Mouse (Mus musculus) liver, embryonic 12.5 days (tissue): ENCODE measurements around the gene Car15. TPM values are rescaled to one million over a fixed set of nuclear protein-coding genes. Genes with fewer than 3 reads are reported as not detected.

Experiments
- ATAC-seq: fragments of 200-750 bp; cut with Nextera tagmentation; 2 replicates; pipeline ENCODE4 v1.8.0; 2017; ENCODE audit warnings: moderate number of reproducible peaks, mild to moderate bottlenecking, moderate library complexity
- H3K27ac ChIP-seq: fragments of 300-500 bp; sonication (generic); 2 replicates; pipeline ENCODE4 v1.5.1; 2016; ENCODE audit warnings: mild to moderate bottlenecking
- H3K27me3 ChIP-seq: fragments of 300-500 bp; sonication (generic); replicated peaks from 2 replicates; pipeline ENCODE4 v1.6.1; 2016; ENCODE audit warnings: mild to moderate bottlenecking, moderate library complexity
- H3K36me3 ChIP-seq: fragments of 300-500 bp; sonication (generic); 2 replicates; pipeline ENCODE4 v1.6.1; 2016; ENCODE audit warnings: mild to moderate bottlenecking, moderate library complexity
- H3K4me1 ChIP-seq: fragments of 300-500 bp; sonication (generic); 2 replicates; pipeline ENCODE4 v1.6.1; 2016
- H3K4me2 ChIP-seq: fragments of 300-500 bp; sonication (generic); 2 replicates; pipeline ENCODE4 v1.6.1; 2016; ENCODE audit warnings: mild to moderate bottlenecking, moderate library complexity
- H3K4me3 ChIP-seq: fragments of 300-500 bp; sonication (generic); 2 replicates; pipeline ENCODE4 v1.5.1; 2016; ENCODE audit warnings: mild to moderate bottlenecking, moderate library complexity
- H3K9ac ChIP-seq: fragments of 300-500 bp; sonication (generic); 2 replicates; pipeline ENCODE4 v1.6.1; 2016; ENCODE audit warnings: mild to moderate bottlenecking, moderate library complexity
- H3K9me3 ChIP-seq: fragments of 300-500 bp; sonication (generic); replicated peaks from 2 replicates; pipeline ENCODE4 v1.6.1; 2016; ENCODE audit warnings: mild to moderate bottlenecking, moderate library complexity
- WGBS: fragments of 180-500 bp; shearing (Covaris S2); methylation state at CpG from one replicate; pipeline ENCODE4 v1.1.7; 2016; ENCODE audit not compliant: insufficient replicate concordance; 5-methylcytosine and 5-hydroxymethylcytosine counted together
- polyA plus RNA-seq: library from polyadenylated mRNA; unstranded; fragments of >200 nt; fragmentation: Nextera tagmentation; extraction: Ambion mirVana; gene quantifications from 2 replicates; pipeline ENCODE4 v1.2.1, GENCODE M21; 2016

Gene Car15
- polyA plus RNA-seq, 1 experiment from 2014 or later: 0.58 TPM

DNA sequence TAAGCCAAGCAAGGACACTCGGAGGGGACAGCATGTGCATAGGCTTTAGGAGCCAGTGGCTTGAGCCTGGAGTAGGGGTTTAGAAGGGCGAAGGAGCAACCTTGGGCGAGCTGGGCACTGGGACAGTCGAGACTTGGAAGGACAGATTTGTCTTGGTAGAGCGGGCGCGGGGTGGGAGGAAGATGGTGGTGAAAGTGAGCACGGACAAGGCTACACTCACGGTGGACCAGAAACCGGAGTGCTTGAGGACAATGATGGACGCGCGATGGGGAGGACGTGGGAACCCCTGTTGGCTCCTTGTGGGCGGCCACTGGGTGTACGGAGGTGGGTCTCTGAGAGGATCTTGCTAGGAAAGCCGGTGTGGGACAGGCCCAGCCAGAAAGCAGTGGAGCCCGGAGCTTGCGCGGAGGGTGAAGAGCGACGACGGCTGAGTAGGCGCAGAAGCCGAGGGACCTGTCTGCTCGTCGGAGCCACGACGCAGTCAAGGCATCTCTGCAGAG, 40.3 kb downstream of the Car15 start:
- 0 out of 2 replicates have a peak, but pooled peaks have one; percentile 6 for ATAC-seq

DNA sequence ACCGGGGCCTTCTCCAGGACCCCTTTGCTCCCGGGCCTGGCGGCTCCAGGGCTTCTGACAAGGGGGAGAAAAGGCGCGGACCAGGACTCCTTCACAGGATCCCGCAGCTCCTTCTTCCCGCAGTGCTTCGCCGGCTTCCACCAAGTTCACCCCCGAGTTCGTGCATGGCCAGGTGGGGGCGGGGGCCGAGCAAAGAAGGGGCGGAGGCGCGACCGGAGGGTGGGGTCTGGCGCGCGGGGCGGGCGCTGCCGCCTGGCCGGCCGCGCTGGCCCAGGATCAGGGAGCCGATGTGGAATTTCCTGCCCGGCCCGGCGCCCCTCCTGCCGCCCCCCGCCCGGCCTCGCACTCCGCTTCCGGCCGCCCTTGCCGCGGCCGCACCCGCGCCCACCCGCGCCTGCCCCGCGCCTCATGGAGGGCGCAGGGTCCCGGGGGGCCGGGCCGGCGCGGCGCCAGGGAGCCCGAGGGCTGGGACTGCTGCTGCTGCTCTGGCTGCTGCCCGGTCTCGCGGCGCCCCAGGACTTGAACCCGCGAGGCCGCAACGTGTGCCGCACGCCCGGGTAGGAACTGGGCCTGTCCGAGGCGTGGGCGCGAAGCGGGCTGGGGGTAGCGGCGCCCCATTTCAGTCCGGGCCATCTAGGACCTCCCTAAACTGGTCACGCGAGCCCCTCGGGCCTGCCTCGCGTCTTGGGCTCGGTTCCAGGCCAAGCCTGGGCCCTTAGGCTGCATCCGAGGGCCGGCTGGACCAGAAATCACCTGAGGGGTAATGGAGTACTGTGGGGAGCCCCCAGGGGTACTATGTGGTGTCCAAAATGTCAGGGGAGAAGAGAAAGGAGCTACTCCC, 41.0 kb downstream of the Car15 start, which contains the start of gene Scarf2:
Gene Scarf2 (plus strand): TSS at position 312 of the 841 bp plus-strand sequence.
- peak within 1 kb of the TSS; percentile 55 for H3K9ac ChIP-seq
- peak within 1 kb of the TSS; percentile 36 for H3K27ac ChIP-seq
- peaks cover 14% of the 10 kb centered on the region for H3K36me3 ChIP-seq
- peak within 1 kb of the TSS; percentile 60 for H3K4me2 ChIP-seq
- 3% methylated on average over 79 of the region's 81 CpGs for WGBS
- no peaks in the 10 kb centered on the region for H3K9me3 ChIP-seq
- H3K4me3 ChIP-seq: peak within 1 kb of the TSS; percentile 52
- peak; percentile 19; the same call in 1 of the 2 replicates for ATAC-seq
- peaks cover 10% of the 10 kb centered on the region for H3K4me1 ChIP-seq
- H3K27me3 ChIP-seq: peaks cover 84% of the 10 kb centered on the region

More for the DNA sequence above, 40.3 kb downstream of the Car15 start:
- 7% methylated on average over 29 of the region's 29 CpGs for WGBS
- Histone ChIP-seq H3K27ac (peak overlapping the region; percentile 36; the same call in 1 of the 2 replicates), H3K27me3 (peaks cover 91% of the 10 kb centered on the region), H3K36me3 (peaks cover 7% of the 10 kb centered on the region; the same call in 1 of the 2 replicates), H3K9me3 (no peaks in the 10 kb centered on the region), H3K4me2 (peak overlapping the region; percentile 60), H3K4me1 (peaks cover 15% of the 10 kb centered on the region), H3K9ac (peak overlapping the region; percentile 55), H3K4me3 (peak overlapping the region; percentile 52)

DNA sequence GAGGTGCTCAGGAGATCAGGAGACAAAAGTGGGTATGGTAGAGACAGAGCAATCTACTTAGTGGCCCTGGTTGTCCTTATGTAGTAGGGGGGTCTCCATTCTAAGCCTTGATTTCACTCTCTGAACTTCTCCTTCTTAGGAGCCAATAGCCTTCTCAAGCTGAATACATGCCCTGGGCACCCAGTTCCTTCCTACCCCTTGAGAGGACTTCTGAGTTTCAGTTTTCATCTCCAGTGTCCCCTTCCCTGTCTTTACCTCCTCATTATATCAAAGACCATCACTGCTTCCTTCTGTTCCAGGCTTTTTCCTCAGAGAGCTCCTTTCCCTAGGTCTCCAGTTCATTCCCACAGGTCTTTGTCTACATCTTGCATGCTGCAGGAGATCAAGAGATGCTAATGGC, 41.6 kb downstream of the Car15 start:
- Histone ChIP-seq H3K9ac (no peak overlapping the region), H3K4me2 (peak overlapping the region; percentile 60), H3K36me3 (peaks cover 21% of the 10 kb centered on the region), H3K4me1 (peaks cover 10% of the 10 kb centered on the region), H3K9me3 (no peaks in the 10 kb centered on the region), H3K27ac (no peak overlapping the region), H3K4me3 (peak overlapping the region; percentile 52), H3K27me3 (peaks cover 77% of the 10 kb centered on the region)
- no peak for ATAC-seq

DNA sequence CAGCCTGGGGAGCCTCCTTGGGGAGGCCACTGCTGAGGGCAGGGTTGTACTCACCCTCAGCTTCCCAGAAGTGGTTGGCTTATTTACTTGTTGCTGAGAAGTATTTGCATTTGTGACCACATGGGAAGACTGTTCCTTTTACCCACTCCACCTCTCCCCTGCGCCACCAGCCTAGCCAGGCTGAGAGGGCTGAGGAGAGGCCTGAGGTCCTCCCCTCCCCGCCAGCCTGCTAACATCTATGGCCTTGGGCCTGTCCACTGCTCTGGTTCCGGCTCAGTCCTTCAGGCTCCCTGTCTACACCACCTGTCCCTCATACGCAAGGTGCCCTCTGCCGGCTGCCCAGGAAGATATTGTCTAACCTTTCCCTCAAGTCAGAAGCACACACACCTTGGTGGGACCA, 42.5 kb downstream of the Car15 start:
- Histone ChIP-seq H3K9ac (no peak overlapping the region), H3K4me1 (peaks cover 10% of the 10 kb centered on the region), H3K9me3 (no peaks in the 10 kb centered on the region), H3K36me3 (peaks cover 29% of the 10 kb centered on the region), H3K4me3 (no peak overlapping the region), H3K4me2 (no peak overlapping the region), H3K27ac (no peak overlapping the region), H3K27me3 (peaks cover 69% of the 10 kb centered on the region)
- 52% methylated on average over 5 of the region's 5 CpGs for WGBS
- 0 out of 2 replicates have a peak, but pooled peaks have one; percentile 27 for ATAC-seq

DNA sequence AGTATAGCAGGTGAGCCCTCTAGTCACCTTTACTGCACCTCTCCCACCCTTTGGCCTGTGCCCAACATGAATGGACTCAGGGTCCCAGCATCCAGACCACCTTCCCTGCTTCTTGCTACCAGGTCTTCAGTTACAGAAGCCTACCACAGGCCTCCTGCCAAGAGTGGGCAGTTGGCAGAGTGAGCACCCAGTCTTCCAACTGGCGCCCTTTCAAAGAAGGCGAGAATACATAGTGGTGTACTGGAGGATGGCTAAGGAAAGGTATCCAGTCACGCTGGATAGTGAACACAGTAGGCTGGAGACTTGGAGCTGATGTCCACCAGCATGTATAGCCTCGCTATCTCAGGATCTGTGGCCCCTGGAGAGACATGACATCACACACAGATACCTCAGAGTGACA, 44.1 kb downstream of the Car15 start:
- H3K4me2 ChIP-seq: no peak overlapping the region
- no peak overlapping the region for H3K9ac ChIP-seq
- 74% methylated on average over 4 of the region's 4 CpGs for WGBS
- H3K27ac ChIP-seq: no peak overlapping the region
- peaks cover 53% of the 10 kb centered on the region for H3K27me3 ChIP-seq
- no peak for ATAC-seq
- H3K9me3 ChIP-seq: no peaks in the 10 kb centered on the region
- peaks cover 45% of the 10 kb centered on the region for H3K36me3 ChIP-seq
- H3K4me3 ChIP-seq: no peak overlapping the region
- peaks cover 10% of the 10 kb centered on the region for H3K4me1 ChIP-seq

DNA sequence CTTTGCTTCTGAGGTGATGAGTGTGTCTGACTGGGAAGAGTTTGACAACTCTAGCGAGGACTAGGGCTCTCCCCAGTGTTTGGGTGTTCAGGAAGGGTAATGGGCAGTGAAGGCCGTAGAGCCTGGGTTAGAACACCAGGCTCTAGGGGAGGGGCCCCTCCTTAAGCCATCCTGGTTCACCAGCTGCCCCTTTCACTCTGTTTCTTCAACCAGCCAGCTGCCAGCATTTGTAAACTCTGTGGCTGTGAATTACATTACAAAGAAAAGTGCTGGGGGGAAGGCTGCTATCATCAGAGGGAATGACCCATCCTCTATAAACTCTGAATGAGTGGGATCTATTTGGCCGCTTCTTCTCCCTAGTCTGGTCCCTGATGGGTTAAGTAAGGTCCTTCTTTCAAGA, 45.4 kb downstream of the Car15 start:
- WGBS: 74% methylated on average over 3 of the region's 3 CpGs
- peaks cover 10% of the 10 kb centered on the region for H3K4me1 ChIP-seq
- H3K27ac ChIP-seq: no peak overlapping the region
- no peak for ATAC-seq
- no peaks in the 10 kb centered on the region for H3K9me3 ChIP-seq
- H3K36me3 ChIP-seq: peaks cover 57% of the 10 kb centered on the region
- no peak overlapping the region for H3K4me2 ChIP-seq
- H3K9ac ChIP-seq: no peak overlapping the region
- H3K4me3 ChIP-seq: no peak overlapping the region
- H3K27me3 ChIP-seq: peaks cover 39% of the 10 kb centered on the region

DNA sequence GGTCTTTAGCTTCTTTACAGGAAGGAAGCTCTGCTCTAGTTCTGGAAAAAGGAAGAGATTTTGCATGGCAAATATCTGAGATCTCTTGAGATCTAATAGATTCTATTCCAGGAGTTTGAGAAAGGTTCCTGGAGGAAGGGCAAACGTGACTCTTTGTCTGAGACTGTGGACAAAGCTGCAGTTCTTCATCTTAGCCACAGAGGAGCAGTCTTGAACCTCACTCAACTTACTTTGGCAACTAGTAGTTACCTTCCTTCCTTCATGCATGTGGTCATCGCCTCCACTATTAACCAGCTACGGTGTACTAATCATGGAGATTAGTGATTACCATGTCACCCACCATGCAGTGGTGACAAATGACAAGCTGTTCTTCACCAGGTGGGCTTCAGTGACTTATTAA, 52.8 kb downstream of the Car15 start:
- peaks cover 69% of the 10 kb centered on the region for H3K36me3 ChIP-seq
- no peak overlapping the region for H3K9ac ChIP-seq
- no peak overlapping the region for H3K4me2 ChIP-seq
- no peak overlapping the region for H3K27ac ChIP-seq
- H3K4me1 ChIP-seq: no peaks in the 10 kb centered on the region
- WGBS: 69% methylated on average over 3 of the region's 3 CpGs
- no peak for ATAC-seq
- no peak overlapping the region for H3K4me3 ChIP-seq
- no peaks in the 10 kb centered on the region for H3K27me3 ChIP-seq
- no peaks in the 10 kb centered on the region for H3K9me3 ChIP-seq

Other genes with a start within 250 kb of the Car15 start
- 31.3 and 31.8 TPM in 2 replicates for gene Smpd4, start 219.0 kb downstream of the Car15 start, polyA plus RNA-seq
- 3.0 and 3.2 TPM in 2 replicates for gene Ccdc74a, start 191.9 kb downstream of the Car15 start, polyA plus RNA-seq
- gene Med15, start 105.5 kb downstream of the Car15 start, polyA plus RNA-seq: 24.2 and 25.2 TPM in 2 replicates
- 23.5 and 24.0 TPM in 2 replicates for gene Klhl22, start 78.7 kb downstream of the Car15 start, polyA plus RNA-seq
- 4.9 and 5.2 TPM in 2 replicates for gene Scarf2, start 41.1 kb downstream of the Car15 start, polyA plus RNA-seq
- gene B830017H08Rik, start 5.2 kb downstream of the Car15 start, polyA plus RNA-seq: not detected in 2 replicates
- gene Gm20518, start 53.3 kb upstream of the Car15 start, polyA plus RNA-seq: not detected in 2 replicates
- 0.04 TPM in 1 of 2 replicates, not detected in the other for gene Tssk1, start 55.9 kb upstream of the Car15 start, polyA plus RNA-seq
- 29.7 and 29.9 TPM in 2 replicates for gene Dgcr2, start 60.2 kb upstream of the Car15 start, polyA plus RNA-seq
- gene Tssk2, start 60.3 kb upstream of the Car15 start, polyA plus RNA-seq: not detected in 2 replicates
- 18.7 and 18.9 TPM in 2 replicates for gene Ess2, start 73.0 kb upstream of the Car15 start, polyA plus RNA-seq
- gene Gsc2, start 76.7 kb upstream of the Car15 start, polyA plus RNA-seq: not detected in 2 replicates
- 99.2 and 102 TPM in 2 replicates for gene Slc25a1, start 89.9 kb upstream of the Car15 start, polyA plus RNA-seq
- gene Vpreb2, start 142.1 kb upstream of the Car15 start, polyA plus RNA-seq: not detected in 2 replicates
- 40.4 and 40.5 TPM in 2 replicates for gene Dgcr6, start 214.5 kb upstream of the Car15 start, polyA plus RNA-seq